Mouse (Mus musculus): Measurements from ENCODE around the gene Yif1a. TPM values are rescaled to one million over a fixed set of nuclear protein-coding genes. Genes with fewer than 3 reads are reported as not detected.
A peak's percentile ranks its signal among the peaks of the same experiment; 100 is the strongest.

The Yif1a gene
- 224 and 270 TPM in 2 replicates for polyA plus RNA-seq (2012; rRNA removed)

- DNase-seq (ENCODE audit: low read depth, low spot score), result peak; percentile 100
- WGBS, result under 1% methylated on average over 58 of the region's 58 CpGs
Observed at GRCm38 (mm10) chr19:5087884-5088728, at the start of gene Yif1a. Gene Yif1a (plus strand): TSS chr19:5088538.

- WGBS, result 0% methylated on average over 44 of the region's 44 CpGs
- no peak for DNase-seq (ENCODE audit: low read depth, low spot score)
Observed at GRCm38 (mm10) chr19:5038709-5039156, 49.6 kb upstream of the Yif1a start, which contains the start of the genes B4gat1 and AC124502.3. Gene B4gat1 (plus strand): TSS chr19:5038826. Gene AC124502.3 (plus strand): TSS chr19:5038891.

DNA sequence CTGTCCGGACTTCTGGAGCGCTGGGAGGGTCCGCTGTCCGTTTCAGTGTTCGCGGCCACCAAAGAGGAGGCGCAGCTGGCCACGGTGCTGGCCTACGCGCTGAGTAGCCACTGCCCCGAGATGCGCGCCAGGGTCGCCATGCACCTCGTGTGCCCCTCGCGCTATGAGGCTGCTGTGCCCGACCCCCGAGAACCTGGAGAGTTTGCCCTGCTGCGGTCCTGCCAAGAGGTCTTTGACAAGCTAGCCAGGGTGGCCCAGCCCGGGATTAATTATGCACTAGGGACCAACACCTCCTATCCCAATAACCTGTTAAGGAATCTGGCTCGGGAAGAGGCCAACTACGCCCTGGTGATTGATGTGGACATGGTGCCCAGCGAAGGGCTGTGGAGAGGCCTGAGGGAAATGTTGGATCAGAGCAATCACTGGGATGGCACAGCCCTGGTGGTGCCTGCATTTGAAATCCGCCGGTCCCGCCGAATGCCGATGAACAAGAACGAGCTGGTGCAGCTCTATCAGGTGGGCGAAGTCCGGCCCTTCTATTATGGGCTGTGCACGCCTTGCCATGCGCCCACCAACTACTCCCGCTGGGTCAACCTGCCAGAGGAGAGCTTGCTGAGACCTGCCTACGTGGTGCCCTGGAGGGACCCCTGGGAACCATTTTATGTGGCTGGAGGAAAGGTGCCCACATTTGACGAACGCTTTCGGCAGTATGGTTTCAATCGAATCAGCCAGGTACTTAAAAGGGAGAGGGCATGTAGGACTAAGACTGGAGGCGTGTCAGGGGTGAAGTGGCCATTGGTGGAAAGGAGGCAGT is 48.8 kb upstream of the Yif1a start:
- no peak for DNase-seq (ENCODE audit: low read depth, low spot score)
- WGBS, result 7% methylated on average over 41 of the region's 41 CpGs

GRCm38 (mm10) chr19:5040862-5041523 is 47.3 kb upstream of the Yif1a start, which contains the start of gene Brms1:
Gene Brms1 (plus strand): TSS chr19:5041354.
- DNase-seq (ENCODE audit: low read depth, low spot score), result no peak
- 2% methylated on average over 40 of the region's 40 CpGs for WGBS

GRCm38 (mm10) chr19:5041588-5041987 is 46.8 kb upstream of the Yif1a start:
- WGBS, result under 1% methylated on average over 16 of the region's 16 CpGs
- DNase-seq (ENCODE audit: low read depth, low spot score), result no peak

GRCm38 (mm10) chr19:5045531-5045930 is 42.8 kb upstream of the Yif1a start:
- 67% methylated on average over 4 of the region's 4 CpGs for WGBS
- DNase-seq (ENCODE audit: low read depth, low spot score), result no peak

- DNase-seq (ENCODE audit: low read depth, low spot score), result no peak
- WGBS, result 73% methylated on average over 14 of the region's 14 CpGs
Observed at GRCm38 (mm10) chr19:5048138-5049056, 39.9 kb upstream of the Yif1a start.

DNA sequence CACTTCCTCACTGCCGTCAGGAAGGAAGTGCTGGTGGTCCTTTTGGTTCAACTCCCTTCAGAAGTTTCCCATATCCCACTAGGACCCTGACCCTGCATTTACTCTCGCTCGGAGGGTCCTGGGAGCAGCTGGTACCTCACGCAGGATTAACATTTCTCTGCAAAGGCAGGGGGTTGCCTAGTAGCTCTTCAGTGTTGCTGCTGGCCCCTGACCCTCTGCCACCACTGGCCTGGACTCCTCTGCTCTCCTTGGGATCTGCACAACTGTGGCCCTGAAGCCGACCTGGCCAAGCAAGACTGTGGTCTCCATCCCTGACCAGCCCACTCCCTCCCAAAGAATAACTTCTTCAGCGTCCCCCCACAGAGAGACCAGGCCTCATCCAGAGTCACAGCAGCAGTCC is 39.0 kb upstream of the Yif1a start:
- DNase-seq (ENCODE audit: low read depth, low spot score), result no peak
- 91% methylated on average over 6 of the region's 6 CpGs for WGBS

DNA sequence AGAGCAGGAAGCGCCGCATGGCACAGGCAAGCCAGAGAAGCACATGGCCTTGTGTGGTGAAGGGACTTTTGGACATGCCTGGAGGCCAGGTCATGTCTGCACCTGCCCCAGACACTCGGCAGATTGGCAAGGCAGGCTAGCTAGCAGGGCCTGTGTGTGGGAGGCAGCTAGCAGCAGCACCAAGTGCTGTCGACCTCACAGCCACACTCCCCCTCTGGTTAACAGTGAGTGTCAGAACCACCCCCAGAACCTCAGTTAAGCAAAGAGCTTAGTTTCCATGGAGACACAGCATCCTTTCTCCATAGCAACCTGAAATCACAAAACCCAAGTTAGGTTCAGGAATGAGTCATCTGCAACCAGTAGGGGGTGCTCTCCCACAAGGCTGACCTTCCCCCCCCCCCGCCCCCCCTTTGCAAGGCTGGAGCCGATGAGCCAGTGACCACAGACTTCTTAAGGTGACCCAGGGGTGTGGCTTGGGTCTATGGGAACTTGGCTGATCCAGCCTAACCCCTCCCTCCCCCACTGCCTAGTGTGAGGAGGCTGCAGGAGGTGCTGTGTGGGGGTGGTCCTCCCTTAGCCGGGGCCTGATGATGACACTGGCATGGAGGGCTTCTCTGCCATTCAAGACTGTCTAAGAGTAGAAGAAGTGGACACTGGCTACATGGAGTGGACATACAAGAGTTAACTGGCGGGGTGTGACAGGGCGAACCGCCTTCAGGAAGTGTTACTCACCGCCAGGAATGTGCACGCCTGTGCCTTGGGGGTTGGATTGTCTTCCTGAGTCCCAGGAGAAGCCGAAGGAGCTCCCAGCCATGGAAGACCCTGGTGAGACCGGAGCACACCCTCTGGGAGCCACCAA is 38.1 kb upstream of the Yif1a start, which contains the start of gene Rin1:
TSS of gene Rin1 (plus strand) at position 435 of the 859 bp plus-strand sequence.
- DNase-seq (ENCODE audit: low read depth, low spot score), result no peak
- WGBS, result 16% methylated on average over 14 of the region's 14 CpGs

- no peak for DNase-seq (ENCODE audit: low read depth, low spot score)
- WGBS, result 6% methylated on average over 17 of the region's 17 CpGs
Observed at GRCm38 (mm10) chr19:5051031-5051430, 37.3 kb upstream of the Yif1a start.

GRCm38 (mm10) chr19:5051515-5051914 is 36.8 kb upstream of the Yif1a start:
- 71% methylated on average over 3 of the region's 3 CpGs for WGBS
- no peak for DNase-seq (ENCODE audit: low read depth, low spot score)

DNA sequence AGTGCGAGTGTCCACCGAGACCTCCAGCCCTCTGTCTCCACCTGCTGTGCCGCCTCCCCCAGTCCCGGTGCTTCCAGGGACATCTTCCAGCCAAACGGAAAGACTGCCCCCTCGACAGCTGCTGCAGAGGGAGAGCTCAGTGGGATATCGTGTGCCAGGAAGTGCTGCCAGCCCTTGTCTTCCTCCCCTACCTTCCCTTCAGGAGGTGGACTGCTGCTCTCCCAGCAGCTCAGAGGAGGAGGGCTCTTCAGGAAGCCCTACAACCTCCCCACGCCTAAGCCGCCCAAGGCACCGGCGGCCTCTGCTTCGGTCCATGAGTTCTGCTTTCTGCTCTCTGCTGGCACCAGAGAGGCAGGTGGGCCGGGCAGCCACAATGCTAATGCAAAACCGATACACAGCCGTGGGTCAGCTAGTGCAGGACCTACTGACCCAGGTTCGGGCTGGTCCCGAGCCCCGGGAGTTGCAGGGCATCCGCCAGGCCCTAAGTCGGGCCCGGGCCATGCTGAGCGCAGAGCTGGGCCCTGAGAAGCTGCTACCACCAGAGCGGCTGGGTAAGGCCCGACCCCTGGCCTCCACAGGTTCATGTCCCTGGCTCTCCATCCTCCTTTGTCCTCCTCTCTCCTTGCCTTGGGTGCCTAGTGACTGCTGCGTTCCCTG is 36.0 kb upstream of the Yif1a start:
- 76% methylated on average over 25 of the region's 25 CpGs for WGBS
- DNase-seq (ENCODE audit: low read depth, low spot score), result no peak

GRCm38 (mm10) chr19:5052853-5053252 is 35.5 kb upstream of the Yif1a start:
- DNase-seq (ENCODE audit: low read depth, low spot score), result no peak
- 89% methylated on average over 17 of the region's 17 CpGs for WGBS

DNA sequence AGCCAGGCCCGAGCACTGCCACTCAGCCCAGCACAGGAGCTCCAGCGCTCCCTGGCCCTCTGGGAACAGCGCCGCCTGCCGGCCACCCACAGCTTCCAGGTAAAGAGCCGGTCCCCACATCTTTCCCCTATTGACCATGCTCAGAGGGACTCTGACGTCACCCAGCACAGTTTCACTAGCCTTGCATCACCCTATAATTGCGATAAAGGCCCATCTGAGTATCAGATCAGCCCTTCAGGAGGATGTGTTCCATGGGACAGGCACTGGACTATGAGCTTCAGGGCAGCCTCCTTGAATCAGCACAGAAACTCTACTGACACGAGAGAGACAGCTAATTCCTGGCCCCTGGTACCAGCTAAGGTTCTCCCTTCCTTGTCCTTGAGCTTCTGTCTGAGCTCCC is 34.4 kb upstream of the Yif1a start:
- 34% methylated on average over 9 of the region's 9 CpGs for WGBS
- no peak for DNase-seq (ENCODE audit: low read depth, low spot score)

DNA sequence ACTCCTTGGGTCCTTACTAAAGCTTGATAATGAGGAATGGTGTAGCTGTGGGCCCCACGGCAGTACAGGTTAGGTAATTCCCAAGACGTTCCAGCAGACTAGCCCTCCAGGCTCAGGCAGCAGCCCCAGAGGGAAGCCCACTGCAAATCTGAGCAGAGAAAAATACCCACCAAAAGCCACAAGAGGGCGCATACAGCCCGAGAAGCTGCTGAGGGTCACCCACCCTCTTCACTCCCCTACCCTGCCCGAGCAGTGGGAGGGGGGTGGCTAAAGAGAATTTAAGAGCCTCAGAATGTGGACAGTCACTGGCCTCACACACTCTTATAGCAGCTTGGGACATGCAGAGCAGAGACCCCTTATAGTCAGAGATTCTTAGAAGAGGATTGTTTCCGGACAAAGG is 32.1 kb upstream of the Yif1a start:
- no peak for DNase-seq (ENCODE audit: low read depth, low spot score)
- WGBS, result 24% methylated on average over 6 of the region's 6 CpGs

DNA sequence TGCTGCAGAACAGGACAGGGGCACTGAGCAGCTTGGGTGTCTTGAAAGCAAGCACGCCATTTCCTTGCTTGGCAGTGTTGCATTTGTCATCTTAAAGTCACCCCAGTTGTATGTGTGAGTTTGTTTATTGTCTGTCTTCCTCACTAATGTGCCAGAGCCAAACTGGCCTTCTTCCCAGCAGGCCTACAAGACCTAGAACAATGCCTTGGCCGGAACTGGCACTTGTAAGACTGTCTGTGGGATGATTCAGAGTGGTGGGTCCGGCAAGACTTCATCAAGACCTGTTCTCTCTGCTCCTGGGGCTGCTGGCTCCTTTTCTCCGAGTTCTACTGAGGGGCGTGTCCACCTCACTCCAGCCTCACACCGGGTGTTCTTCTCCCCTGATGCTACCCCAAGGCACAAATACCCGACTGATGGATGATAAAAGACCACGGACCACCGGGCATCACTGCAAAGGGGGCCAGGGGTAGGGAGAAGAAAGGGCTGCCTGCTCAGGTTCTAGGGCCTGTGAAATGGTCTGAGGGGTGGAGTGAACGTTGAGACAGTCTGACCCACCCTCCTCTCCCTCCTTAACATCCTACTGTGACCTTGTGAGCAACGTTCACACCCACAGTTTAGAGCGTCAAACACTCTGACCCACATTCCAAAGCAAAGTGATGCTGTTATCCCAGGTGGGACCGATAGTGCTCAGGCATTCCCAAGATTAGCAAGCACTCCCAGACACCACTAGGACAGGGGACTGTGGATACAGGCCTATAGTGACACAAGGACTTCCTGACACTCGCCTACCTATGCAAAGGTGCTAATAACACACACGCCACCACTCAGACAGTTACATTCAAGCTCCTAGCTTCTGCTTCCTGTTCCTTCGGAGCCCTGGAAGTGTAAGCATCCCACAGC is 30.2 kb upstream of the Yif1a start:
- WGBS, result 30% methylated on average over 16 of the region's 16 CpGs
- no peak for DNase-seq (ENCODE audit: low read depth, low spot score)

Measured in large intestine, adult 2 months (tissue).